Mouse (Mus musculus) mouse trophoblast stem cell (cell line): ENCODE measurements around the gene Appl2.

ENCODE experiments used
- in situ Hi-C, 2 experiments: fragments of 300-500 bp; cut with MseI, MboI; formaldehyde crosslinking; loops; 2 replicates in 1 of 2; 3 replicates in 1 of 2; pipeline ENCODE4 v1.15.1; 2025

The Appl2 gene

GRCm38 (mm10) chr10:83565449-83566441, 82.8 kb downstream of the Appl2 start:
- in situ Hi-C loops = no loop called here

GRCm38 (mm10) chr10:83563005-83563404, 85.5 kb downstream of the Appl2 start:
- in situ Hi-C loops = no loop called here
